Mouse (Mus musculus): Measurements from ENCODE around the gene Lalba. TPM values are rescaled to one million over a fixed set of nuclear protein-coding genes. Genes with fewer than 3 reads are reported as not detected.
"Not testable (repeated sequence)": the region's sequence is repeated elsewhere in the genome, so short reads cannot be mapped to it uniquely, and the experiment has no call there.

Lalba gene
- total RNA-seq (2015; ENCODE audit: low replicate concordance) (not detected in 2 replicates), total RNA-seq (2017; ENCODE audit: low replicate concordance) (not detected in 2 replicates)

DNA sequence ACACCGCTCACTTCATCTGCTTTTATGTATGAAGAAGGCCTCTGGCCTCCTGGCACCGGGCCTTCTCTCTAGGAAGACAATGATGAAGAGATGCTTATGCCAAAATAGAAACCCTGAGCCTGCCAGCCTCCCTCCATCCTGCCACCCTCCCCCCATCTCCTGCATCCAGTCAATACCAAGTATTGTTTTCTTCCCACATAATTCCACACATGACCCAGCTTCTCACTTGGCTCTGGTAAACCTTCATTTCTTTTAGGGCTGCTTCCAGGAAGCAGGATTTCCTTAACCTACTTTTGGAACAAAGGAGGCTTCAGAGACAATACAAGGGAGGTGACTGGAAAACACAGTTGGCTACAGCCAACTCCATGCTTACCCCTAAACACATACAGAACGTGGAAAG, at the start of gene Lalba:
Gene Lalba, minus strand, starts transcription at position 21 of the 400 bp plus-strand sequence.
- no peak for ATAC-seq (replicated peaks; ENCODE audit: low FRiP score, poor library complexity, severe bottlenecking)

GRCm38 (mm10) chr15:98532281-98532680, 49.8 kb upstream of the Lalba start:
- no peak for ATAC-seq (replicated peaks; ENCODE audit: low FRiP score, poor library complexity, severe bottlenecking)

- no peak for ATAC-seq (replicated peaks; ENCODE audit: low FRiP score, poor library complexity, severe bottlenecking)
These were observed 45.6 kb upstream of the Lalba start for GRCm38 (mm10) chr15:98528066-98528563.

GRCm38 (mm10) chr15:98527056-98527771, 44.7 kb upstream of the Lalba start:
- no peak for ATAC-seq (replicated peaks; ENCODE audit: low FRiP score, poor library complexity, severe bottlenecking)

DNA sequence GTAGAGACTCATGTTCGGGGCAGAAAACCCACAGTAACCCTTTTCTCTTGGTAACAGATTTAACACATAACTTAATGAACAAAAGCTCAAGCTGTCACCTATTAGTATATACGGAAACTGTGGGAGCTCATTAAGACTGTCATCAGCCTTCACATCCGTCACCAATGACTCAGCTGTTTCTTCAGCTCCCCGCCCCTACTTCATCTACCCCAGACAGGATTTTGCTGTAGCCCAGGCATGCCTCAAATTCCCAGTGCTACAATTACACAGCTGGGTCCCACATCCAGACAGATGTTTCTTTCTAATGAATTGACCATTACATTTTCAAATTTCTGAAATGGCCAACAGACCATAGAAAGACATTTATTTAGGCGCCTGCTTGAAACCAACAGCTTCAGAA, 43.5 kb upstream of the Lalba start:
- peak; percentile 92 for ATAC-seq (replicated peaks; ENCODE audit: low FRiP score, poor library complexity, severe bottlenecking)

GRCm38 (mm10) chr15:98521245-98521644, 38.7 kb upstream of the Lalba start:
- no peak for ATAC-seq (replicated peaks; ENCODE audit: low FRiP score, poor library complexity, severe bottlenecking)

DNA sequence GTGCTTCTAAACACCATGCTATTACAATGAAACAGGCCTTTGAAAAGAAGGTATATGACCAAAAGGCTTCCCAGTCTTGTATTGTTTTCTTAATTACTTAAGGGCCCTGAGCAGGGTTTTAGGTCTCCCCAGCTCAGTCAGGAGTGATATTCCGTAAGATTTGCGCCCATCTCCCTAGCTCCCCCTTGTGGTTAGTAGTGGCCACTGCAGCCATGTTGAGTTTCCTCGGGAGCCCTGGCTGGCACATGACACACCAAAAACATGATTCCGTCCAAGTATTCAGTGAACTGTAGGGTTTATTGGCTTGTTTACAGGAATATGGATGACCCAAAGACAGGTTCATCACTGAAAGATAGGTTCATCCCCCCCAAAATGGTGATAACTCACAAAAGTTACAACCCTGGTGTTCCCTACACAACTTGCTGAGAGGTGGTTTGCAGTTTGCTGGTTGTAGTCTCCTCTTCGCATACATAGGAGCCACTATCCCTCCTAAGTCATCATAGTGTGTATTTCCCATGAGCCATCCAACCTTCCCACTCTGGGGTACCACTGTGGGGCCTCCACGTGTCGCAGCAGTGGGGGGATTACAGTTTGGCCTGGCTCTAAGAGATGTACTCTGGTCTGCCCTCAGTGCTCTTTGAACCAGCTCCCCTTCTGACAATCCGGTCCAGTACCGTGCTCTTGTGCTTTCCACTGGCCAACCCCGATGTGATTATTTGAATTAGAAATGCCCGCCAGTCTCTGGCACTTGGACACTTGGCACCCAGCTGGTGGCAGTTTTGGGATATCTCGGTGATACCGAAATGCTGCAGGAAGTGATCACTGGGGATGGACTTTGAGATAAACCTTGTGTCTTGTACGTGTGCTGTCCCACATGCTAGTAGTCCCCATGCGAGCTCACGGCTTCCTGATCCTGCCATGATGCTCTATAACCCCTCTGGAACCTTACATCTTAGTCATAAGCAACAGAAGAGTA, 35.1 kb upstream of the Lalba start:
- peak; percentile 80 for ATAC-seq (replicated peaks; ENCODE audit: low FRiP score, poor library complexity, severe bottlenecking)

DNA sequence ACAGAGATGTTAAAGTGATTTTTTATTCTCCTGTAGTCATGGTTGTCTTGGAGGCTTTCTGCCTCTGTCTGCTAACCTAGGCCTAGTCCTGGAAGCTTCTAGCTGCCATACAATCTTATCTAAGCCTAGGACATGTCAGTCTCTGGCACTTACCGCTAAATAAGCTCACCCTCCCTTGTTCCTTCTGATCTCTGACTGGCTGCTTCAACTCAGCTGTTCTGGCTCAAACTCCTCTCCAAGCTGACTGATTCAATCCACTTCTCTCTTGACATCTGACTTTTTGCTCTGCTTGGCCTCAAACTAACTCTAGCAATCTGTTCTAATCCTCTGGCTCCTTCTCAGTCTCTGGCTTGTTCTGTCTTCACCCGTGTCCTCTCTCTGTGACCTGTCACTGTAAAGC, 32.3 kb upstream of the Lalba start:
- ATAC-seq (replicated peaks; ENCODE audit: low FRiP score, poor library complexity, severe bottlenecking), result not testable (repeated sequence)

- ATAC-seq (replicated peaks; ENCODE audit: low FRiP score, poor library complexity, severe bottlenecking), result no peak
These were observed 31.6 kb upstream of the Lalba start for GRCm38 (mm10) chr15:98514146-98514545.

DNA sequence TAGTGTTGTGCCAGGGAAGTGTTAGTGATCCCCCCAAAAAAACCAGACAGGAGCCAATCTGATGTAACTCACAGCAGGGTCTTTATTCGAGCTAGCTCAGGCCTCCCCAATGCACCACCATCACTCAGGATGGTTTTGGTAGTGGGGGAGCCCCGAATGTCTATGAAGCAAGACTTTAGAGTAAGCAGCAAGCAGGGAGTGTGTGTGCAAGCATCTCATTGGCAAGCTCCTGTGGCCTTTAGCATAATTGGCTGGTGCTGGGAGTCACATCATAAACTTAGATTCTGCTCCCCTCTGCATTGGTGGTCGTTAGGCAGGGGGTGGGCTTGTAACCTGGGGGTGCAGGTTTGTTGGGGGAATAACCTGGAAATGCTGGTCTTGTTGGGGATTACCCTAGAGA, 31.2 kb upstream of the Lalba start:
- not testable (repeated sequence) for ATAC-seq (replicated peaks; ENCODE audit: low FRiP score, poor library complexity, severe bottlenecking)

- ATAC-seq (replicated peaks; ENCODE audit: low FRiP score, poor library complexity, severe bottlenecking), result no peak
These were observed 30.3 kb upstream of the Lalba start for GRCm38 (mm10) chr15:98512799-98513321.

DNA sequence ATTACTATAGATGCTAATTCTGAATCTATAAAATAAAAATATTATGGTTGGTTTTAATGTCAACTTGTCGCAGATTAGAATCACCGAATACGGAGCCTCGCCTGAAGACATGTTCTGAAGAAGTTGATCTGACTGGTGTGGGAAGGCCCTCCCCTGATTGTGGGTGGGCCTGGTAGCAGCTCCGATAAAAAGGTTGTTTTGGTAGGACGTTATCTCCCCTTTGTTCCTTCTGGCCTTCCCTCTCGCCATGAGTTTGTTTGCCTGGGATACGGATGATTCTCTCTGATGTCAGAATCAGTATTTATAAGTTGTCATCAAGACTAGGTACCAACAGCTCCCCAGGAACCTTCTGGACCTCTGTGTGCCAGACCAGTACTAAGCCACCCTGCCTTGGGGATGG, 29.7 kb upstream of the Lalba start:
- ATAC-seq (replicated peaks; ENCODE audit: low FRiP score, poor library complexity, severe bottlenecking), result no peak

DNA sequence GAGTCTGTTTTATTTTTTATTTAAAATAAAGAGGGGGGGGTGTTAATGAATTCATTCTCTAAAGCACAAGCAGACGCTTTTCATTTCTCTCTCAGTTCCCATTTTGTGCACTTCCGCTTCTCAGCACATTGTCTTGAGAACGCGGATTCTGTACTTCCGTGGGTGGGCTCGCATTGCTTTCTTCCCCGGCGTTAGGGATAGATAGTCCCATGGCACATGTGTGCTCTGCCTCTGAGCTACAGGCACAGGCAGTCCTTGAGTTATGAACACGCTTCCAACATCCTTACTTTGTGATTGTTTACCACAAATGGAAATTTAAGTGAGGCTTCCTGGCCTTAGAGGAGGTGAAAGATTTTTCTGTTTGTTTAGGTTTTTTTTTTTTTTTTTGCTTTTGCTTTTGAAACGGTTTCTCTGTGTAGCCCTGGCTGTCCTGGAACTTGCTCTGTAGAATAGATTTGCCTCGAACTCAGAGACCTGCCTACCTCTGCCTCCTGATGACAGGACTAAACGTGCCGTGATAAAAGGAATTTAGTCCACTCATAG, 28.9 kb upstream of the Lalba start:
- ATAC-seq (replicated peaks; ENCODE audit: low FRiP score, poor library complexity, severe bottlenecking), result no peak

GRCm38 (mm10) chr15:98510438-98511385, 28.2 kb upstream of the Lalba start:
- peak; percentile 84 for ATAC-seq (replicated peaks; ENCODE audit: low FRiP score, poor library complexity, severe bottlenecking)

DNA sequence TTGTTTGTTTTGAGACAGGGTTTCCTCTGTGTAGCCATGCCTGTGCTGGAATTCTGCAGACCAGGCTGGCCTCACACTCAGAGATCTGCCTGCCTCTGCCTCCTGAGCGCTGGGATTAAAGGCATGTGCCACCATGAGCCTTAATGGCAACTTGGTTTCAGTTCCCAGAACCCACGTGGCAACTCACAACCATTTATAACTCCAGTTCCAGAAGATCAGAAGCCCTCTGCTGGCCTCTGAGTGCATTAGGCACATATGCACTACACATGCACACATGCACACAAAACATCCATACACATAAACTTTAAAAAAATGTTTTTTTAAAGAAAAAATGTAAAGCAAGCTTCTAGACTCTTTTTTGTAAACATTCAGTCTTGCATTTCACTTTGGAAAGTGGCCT, 26.9 kb upstream of the Lalba start:
- ATAC-seq (replicated peaks; ENCODE audit: low FRiP score, poor library complexity, severe bottlenecking), result no peak

GRCm38 (mm10) chr15:98507321-98507720, 24.8 kb upstream of the Lalba start:
- no peak for ATAC-seq (replicated peaks; ENCODE audit: low FRiP score, poor library complexity, severe bottlenecking)

DNA sequence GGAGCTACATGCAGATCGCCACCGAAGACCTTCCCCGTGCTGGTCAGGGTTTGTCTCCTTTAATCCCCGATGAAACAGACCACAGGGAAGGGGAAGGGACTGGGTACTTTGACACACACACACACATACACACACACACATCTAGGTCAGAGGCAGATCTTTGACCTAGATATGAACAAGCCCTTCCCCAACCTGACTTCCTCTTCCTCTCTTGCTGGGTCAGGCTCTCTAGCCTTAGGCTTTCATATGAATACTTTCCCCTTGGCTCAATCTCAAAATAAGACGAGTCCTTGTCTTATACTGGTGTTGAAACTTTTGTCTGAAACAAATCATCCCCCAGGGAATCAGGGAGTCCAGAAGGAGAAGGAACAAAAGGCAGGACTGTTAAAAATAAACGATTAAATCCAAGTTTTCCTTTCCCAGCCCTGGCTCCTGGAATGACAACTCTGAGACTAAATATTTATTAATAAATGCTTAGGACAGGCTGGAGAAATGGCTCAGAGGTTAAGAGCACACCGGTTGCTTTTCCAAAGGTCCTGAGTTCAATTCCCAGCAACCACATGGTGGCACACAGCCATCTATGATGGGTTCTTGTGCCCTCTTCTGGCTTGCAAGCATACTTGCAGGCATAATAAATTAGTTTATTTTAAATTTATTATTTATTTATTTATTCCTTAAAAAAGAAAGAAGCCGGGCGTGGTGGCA, 23.9 kb upstream of the Lalba start:
- no peak for ATAC-seq (replicated peaks; ENCODE audit: low FRiP score, poor library complexity, severe bottlenecking)

DNA sequence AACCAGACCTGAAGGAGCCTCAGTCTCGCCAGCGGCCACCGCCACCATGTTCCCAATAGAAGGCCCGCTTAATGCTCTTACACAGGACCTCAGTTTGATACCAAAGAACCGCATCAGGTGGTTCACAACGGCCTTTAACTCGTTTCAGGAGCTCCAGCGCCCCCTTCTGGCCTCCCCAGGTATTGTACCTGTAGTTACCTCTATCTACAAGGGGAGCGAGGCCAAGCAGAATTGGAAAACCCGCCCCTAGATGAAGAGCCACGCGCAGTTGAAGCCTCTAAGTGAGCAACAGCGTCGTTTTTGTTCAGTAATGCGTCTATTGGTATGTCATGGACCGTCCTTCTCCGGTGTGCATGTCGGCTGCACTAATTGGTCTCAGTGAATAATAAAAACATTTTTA, 22.0 kb upstream of the Lalba start:
- peak; percentile 47; the same call in 1 of the 2 replicates for ATAC-seq (replicated peaks; ENCODE audit: low FRiP score, poor library complexity, severe bottlenecking)
